Mouse (Mus musculus) gastrocnemius, postnatal 14 days (tissue): ENCODE results near the gene Dennd2c. TPM values are rescaled to one million over a fixed set of nuclear protein-coding genes. Genes with fewer than 3 reads are reported as not detected.
"Not testable (repeated sequence)": the region's sequence is repeated elsewhere in the genome, so short reads cannot be mapped to it uniquely, and the experiment has no call there.

Experiments
- DNase-seq: peaks from one replicate; pipeline ENCODE4 v3.0.0; 2021; ENCODE audit warnings: mixed read lengths
- intact Hi-C: fragments of 180-260 bp; cut with DNase I; formaldehyde crosslinking; loops from one replicate; pipeline ENCODE4 v1.15.1; 2025; ENCODE audit warnings: low total_unique reads
- total RNA-seq, 2 experiments: library from RNA; stranded (reverse); gene quantifications; 2 replicates each; pipeline ENCODE4 v1.2.3; 2021

Dennd2c gene
- total RNA-seq, 2 experiments from 2014 or later, result 2.9 to 4.7 TPM

DNA sequence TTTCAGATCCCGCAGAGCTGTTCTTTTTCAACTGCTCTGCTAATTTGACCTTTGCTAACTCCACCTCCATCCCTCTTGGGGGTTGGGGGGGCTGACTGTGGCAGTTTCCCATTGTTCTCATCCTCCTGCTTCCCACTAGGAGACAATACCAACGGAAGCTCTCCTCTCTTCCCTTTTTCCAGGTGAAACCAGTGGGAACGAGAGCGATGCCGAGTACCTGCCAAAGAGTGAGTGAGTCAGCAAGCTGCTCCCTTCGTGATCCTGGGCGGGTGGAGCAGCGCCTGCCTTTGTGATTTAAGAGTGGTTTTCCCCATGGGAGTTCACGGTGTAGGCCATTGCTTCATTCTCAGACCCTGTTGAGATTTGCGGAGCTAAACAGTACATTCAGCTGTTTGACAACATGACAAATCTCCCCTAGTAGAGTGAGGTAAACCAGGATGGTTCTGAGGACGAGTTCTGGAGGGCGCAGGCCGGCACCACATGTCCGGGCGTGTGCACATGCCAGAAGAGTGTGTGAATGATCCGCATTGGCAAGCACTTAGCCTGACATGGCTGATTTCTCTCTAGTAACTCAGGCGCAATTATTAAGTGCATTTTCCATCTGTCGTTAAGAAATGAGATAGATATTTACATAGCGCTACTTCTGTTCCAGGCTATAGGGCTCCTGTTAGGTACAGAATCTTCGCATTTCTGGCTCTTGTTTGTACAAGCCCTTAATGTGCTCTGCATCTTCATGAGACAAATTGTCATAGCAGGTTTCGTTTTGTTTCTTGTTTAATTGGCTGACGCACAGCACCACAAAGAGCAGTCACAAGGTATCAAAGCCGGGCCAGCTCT lies 44.1 kb downstream of the Dennd2c start:
- intact Hi-C loops, result no loop called here
- no peak for DNase-seq

- DNase-seq, result no peak
- intact Hi-C loops, result no loop called here
Measured at GRCm38 (mm10) chr3:103147775-103148174, 45.4 kb downstream of the Dennd2c start.

DNA sequence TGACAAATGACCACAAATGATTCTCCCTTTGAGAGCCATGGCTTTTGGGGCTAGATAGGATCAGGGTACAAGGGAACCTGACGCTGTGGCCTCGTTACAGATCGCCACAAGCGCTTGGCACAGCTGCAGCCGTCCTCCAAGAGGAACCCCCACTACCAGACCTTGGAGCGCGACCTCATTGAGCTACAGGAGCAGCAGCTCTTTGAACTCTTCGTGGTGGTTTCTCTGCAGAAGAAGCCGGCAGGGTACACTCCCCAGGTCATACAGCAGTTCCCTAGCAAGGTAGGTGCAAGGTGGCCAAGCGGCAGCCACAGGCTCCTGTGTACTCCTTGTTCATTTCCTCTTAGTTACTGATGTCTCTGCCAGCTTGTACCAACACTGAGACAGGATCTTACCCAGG lies 46.5 kb downstream of the Dennd2c start:
- intact Hi-C loops, result no loop called here
- DNase-seq, result no peak

DNA sequence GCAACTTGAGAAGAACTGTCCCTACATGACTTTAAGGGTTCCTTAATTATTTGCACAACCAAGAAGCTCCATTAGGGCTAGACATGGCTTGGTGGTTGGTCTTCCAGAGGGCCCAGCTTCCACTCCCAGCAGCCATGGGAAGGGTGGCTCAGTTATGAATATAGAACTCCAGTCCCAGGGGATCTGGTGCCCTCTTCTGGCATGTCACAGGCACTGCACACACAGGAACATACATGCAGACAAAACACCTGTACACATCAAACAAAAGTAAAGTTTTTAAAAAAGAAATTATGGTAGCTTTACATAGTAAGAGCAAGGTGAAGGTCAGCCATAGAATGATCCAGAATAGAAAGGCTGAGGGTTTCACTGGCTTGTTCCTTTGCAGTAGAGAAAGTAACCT lies 51.4 kb downstream of the Dennd2c start:
- no peak for DNase-seq
- intact Hi-C loops, result no loop called here

DNA sequence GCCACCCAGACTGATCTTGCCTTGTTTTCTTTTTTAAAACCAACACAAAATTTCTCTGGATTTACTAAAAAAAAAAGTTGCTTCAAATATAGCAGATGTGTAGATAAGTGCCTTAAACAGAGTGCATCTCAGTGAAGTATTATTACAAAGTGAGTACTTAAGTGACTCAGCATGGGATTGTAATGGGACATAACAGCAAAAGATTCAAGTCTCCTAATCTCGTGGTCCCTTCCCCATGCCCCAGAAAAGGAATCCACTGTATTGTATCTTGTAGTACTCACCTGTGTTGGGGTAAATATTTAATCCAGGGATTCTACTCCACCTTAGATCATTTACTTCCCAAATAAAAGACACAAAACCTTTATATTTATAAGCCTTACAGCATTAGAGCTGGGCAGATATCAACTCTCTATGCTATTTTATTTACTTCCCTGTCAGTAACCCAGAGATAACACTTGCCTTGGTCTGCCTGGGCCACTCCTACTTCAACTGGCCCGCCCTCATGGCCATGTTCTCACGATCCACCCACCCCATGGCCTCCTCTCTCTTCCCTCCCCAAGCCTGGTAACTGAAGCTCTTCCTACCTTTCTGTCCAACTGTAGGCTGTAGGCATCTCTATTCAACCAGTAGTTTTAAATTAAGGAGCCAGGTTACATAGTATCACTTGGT lies 57.0 kb downstream of the Dennd2c start:
- intact Hi-C loops, result no loop called here
- DNase-seq, result no peak

- intact Hi-C loops, result loop anchor here (10.0 kb wide), 1 partner anchor 65 kb away; the partner anchor contains the start of gene Dennd2c
Measured at GRCm38 (mm10) chr3:103169771-103170170, 67.4 kb downstream of the Dennd2c start.

GRCm38 (mm10) chr3:103171505-103172267 lies 69.3 kb downstream of the Dennd2c start, which contains the start of gene Bcas2:
Gene Bcas2 (plus strand): TSS chr3:103171655.
- intact Hi-C loops, result no loop called here
- peak; percentile 98 for DNase-seq

More at GRCm38 (mm10) chr3:103169771-103170170, 67.4 kb downstream of the Dennd2c start:
- peak; percentile 73 for DNase-seq

- intact Hi-C loops, result no loop called here
- no peak for DNase-seq
Measured at GRCm38 (mm10) chr3:103172615-103173014, 70.2 kb downstream of the Dennd2c start.

DNA sequence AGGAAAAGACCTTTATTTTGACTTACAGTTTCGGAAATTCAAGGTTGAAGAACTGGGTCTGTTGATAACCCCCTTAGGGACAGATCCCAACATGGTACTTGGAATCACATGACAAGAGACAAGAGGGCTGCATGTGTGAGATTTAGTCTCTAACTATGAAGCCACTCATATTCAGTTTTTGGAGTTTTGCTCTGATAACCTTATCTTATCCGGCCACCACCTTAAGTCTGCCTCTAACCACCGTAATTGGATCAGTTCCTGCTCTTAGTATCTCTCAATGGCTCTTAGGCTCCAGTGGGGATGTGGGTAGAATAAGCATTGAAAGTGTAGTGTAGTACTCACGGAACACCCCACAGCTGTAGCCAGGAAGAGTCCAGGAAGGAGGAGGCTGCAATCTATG lies 74.3 kb downstream of the Dennd2c start:
- intact Hi-C loops, result no loop called here
- no peak for DNase-seq

GRCm38 (mm10) chr3:103179527-103179926 lies 77.1 kb downstream of the Dennd2c start:
- no peak for DNase-seq
- intact Hi-C loops, result no loop called here

GRCm38 (mm10) chr3:103181171-103181570 lies 78.8 kb downstream of the Dennd2c start:
- DNase-seq, result no peak
- intact Hi-C loops, result no loop called here

GRCm38 (mm10) chr3:103182821-103183220 lies 80.4 kb downstream of the Dennd2c start:
- no peak for DNase-seq
- intact Hi-C loops, result no loop called here

GRCm38 (mm10) chr3:103184467-103184866 lies 82.1 kb downstream of the Dennd2c start:
- DNase-seq, intact Hi-C loops: not testable (repeated sequence)

DNA sequence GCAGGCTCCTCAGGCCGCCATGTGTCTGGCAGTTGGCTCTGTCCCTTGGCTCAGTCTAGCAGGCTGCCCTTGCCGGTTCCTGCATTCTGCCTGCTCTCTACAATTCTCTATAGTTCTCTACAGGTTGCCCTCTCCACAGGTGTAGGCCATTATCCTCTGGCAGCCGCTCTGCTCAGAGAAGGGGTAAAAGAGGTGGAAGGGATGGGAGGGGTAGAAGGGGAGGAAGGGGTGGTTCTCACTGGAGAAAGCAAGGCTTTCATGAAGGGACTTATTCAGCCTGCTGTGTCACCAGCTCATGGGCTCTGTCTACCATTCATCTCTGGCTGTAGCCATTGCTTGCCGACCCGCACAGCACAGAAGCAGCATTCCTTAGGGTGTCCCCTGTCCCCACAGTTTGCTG lies 86.0 kb downstream of the Dennd2c start:
- intact Hi-C loops, result no loop called here
- DNase-seq, result no peak

DNA sequence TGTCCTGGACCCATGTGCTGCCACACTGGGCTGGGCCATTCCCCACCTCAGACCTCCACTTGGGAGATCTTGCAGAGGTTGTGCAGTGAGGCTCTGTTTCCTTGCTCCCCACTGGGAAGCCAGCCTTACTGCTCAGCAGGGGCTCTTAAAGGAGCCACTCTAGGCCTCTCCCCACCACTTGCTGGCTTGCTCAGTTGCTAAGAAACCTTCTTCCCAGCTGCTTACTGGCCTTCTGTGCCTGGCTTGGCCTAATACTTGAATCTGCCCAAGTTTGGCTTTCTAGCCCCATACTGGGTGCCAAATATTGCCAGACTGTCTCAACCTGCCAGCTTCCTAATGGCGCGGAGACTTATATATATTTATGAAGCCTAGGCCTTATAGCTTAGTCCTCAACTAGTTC lies 86.5 kb downstream of the Dennd2c start:
- intact Hi-C loops, result no loop called here
- no peak for DNase-seq

DNA sequence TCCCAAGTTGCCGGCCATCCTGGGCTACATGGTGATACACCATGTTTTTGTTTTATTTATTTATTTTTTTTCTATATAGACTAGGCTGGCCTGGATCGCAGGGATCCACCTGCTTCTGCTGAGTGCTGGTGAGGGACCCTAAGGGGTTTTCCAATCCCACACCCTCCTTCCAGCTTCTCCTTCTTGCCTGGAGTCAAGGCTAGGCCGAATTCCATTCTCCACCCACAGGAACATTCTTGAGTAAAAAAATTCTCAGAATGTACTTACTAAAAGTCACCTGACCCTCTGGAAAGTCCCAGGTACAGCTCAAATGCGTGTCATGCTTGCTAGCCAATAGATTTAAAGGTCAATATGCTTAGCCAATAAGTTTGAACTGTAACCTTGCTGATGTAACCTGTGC lies 89.8 kb downstream of the Dennd2c start:
- no peak for DNase-seq
- intact Hi-C loops, result no loop called here

GRCm38 (mm10) chr3:103193186-103193585 lies 90.8 kb downstream of the Dennd2c start:
- intact Hi-C loops, result no loop called here

DNA sequence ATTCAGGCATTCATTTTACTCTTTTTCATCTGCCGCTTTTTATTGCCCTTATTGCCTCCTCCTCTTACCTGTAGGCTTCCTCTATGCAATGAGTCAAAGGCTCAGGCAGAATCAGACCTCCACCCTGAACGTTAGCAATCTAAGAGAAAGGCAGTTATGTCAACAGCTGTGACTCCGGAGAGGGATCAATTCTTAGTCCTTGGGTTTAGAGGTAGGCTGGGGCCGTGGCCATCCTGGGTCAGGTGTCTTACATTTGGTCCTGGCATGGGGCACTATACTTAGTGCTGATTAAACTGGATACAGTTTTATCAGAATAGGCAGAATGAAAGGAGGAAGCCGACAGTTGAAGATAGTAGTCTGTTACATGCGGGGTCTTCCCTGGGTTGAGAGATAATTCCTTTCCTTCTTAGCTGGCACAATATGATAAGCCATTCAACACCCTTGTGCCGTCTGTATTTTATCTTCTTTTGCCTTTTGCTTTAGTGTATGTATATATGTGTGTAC lies 94.0 kb downstream of the Dennd2c start:
- intact Hi-C loops, result no loop called here

More at GRCm38 (mm10) chr3:103193186-103193585, 90.8 kb downstream of the Dennd2c start:
- DNase-seq, result no peak

DNA sequence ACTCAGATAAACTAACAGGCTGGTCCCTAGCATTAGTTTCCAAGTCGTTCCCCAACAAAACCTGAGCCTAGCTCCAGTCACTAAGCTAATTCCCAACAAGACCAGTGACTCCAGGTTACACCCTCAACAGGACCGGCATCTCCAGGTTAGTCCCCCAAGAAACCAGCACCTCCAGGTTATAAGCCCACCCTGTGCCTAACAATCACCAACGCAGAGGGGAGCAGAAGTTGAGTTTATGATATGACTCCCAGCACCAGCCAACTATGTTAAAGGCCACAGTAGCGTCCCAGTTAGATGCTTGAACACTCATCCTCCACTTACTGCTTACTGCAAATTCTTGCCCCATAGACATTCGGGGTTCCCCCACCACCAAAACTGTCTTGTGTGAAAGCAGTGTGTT lies 97.0 kb downstream of the Dennd2c start:
- intact Hi-C loops, result no loop called here
- DNase-seq, result no peak

More for the DNA sequence above, 94.0 kb downstream of the Dennd2c start:
- DNase-seq, result no peak

- intact Hi-C loops, DNase-seq: not testable (repeated sequence)
Measured at GRCm38 (mm10) chr3:103201105-103201504, 98.7 kb downstream of the Dennd2c start.
